In genomic region chr14:55520451-55521361, GRCm38 (mm10) we compare ENCODE assay signal across 8 mouse cellular contexts. TPM values are rescaled to one million over a fixed set of nuclear protein-coding genes. Genes with fewer than 3 reads are reported as not detected.
DNase-seq lines count a peak whose midpoint lies in the region; ATAC-seq lines count a peak whose summit lies in the region.

No protein-coding gene starts in this region.

- DNase-seq in heart, adult 11 months = peak; percentile 86
- no peak for DNase-seq in heart, adult 9 months (ENCODE audit: low spot score in 2 of 2)
- DNase-seq in R1 (ENCODE audit: low read depth, low spot score) = peak; percentile 68
- DNase-seq in embryonic facial prominence, embryonic 10.5 days (ENCODE audit: low spot score) = peak; percentile 59
- peak; percentile 87 for DNase-seq in retina, postnatal 1 day
- no peak for DNase-seq in urinary bladder, postnatal 4 days (ENCODE audit: low spot score in 2 of 2)

- H3K4me2 ChIP-seq in hindbrain, embryonic 15.5 days = peak overlapping the region; percentile 97
- peak overlapping the region; percentile 56 for H3K4me2 ChIP-seq in liver, embryonic 16.5 days (ENCODE audit: low read depth, low read length)

- peaks cover 17% of the 10 kb centered on the region for H3K4me1 ChIP-seq in embryonic facial prominence, embryonic 10.5 days
- H3K4me1 ChIP-seq in hindbrain, embryonic 15.5 days (replicated peaks) = peaks cover 27% of the 10 kb centered on the region
- no peaks in the 10 kb centered on the region; the same call in 1 of the 2 replicates for H3K4me1 ChIP-seq in liver, embryonic 16.5 days (ENCODE audit: control insufficient read depth, low read depth, low read length)

- peak overlapping the region; percentile 65 for H3K4me3 ChIP-seq in embryonic facial prominence, embryonic 10.5 days
- peak overlapping the region; percentile 64 for H3K4me3 ChIP-seq in hindbrain, embryonic 15.5 days
- peak overlapping the region; percentile 47 for H3K4me3 ChIP-seq in liver, embryonic 16.5 days (ENCODE audit: low read depth, low read length)

- H3K9me3 ChIP-seq in embryonic facial prominence, embryonic 10.5 days = no peaks in the 10 kb centered on the region
- H3K9me3 ChIP-seq in hindbrain, embryonic 15.5 days = no peaks in the 10 kb centered on the region
- H3K9me3 ChIP-seq in liver, embryonic 16.5 days (replicated peaks; ENCODE audit: control insufficient read depth, low read length) = no peaks in the 10 kb centered on the region

- H3K9ac ChIP-seq in hindbrain, embryonic 15.5 days = peak overlapping the region; percentile 73
- H3K9ac ChIP-seq in liver, embryonic 16.5 days (ENCODE audit: low read depth, low read length) = no peak overlapping the region

- H3K27me3 ChIP-seq in embryonic facial prominence, embryonic 10.5 days (replicated peaks; ENCODE audit: low read depth, poor library complexity, severe bottlenecking) = peaks cover 86% of the 10 kb centered on the region
- no peaks in the 10 kb centered on the region for H3K27me3 ChIP-seq in hindbrain, embryonic 15.5 days
- H3K27me3 ChIP-seq in liver, embryonic 16.5 days (ENCODE audit: control insufficient read depth, insufficient read depth, low read depth, low read length) = peaks cover 72% of the 10 kb centered on the region

- peak; percentile 85 for ATAC-seq in hindbrain, embryonic 15.5 days (ENCODE audit: low FRiP score, low read depth)
- no peak for ATAC-seq in liver, embryonic 16.5 days (ENCODE audit: low read depth)

- WGBS in embryonic facial prominence, embryonic 10.5 days = under 1% methylated on average over 61 of the region's 61 CpGs
- WGBS in hindbrain, embryonic 15.5 days = under 1% methylated on average over 61 of the region's 61 CpGs
- 1% methylated on average over 61 of the region's 61 CpGs for WGBS in liver, embryonic 16.5 days (ENCODE audit: insufficient replicate concordance)

- no peaks in the 10 kb centered on the region for H3K36me3 ChIP-seq in embryonic facial prominence, embryonic 10.5 days (replicated peaks)
- H3K36me3 ChIP-seq in hindbrain, embryonic 15.5 days = no peaks in the 10 kb centered on the region
- H3K36me3 ChIP-seq in liver, embryonic 16.5 days (ENCODE audit: control insufficient read depth, insufficient read depth) = no peaks in the 10 kb centered on the region

- H3K27ac ChIP-seq in embryonic facial prominence, embryonic 10.5 days (replicated peaks) = 0 out of 2 replicates have a peak overlapping the region, but pooled peaks have one; percentile 3
- peak overlapping the region; percentile 86 for H3K27ac ChIP-seq in hindbrain, embryonic 15.5 days (replicated peaks)
- no peak overlapping the region for H3K27ac ChIP-seq in liver, embryonic 16.5 days (ENCODE audit: low read length)

RNA-seq across cellular contexts. Expression of gene Nrl, which starts 4.1 kb away (rescaled TPM):
- 0.05 TPM in 1 of 2 replicates, not detected in the other for polyA plus RNA-seq in embryonic facial prominence, embryonic 10.5 days (2016; fragmentation: Nextera tagmentation; extraction: Ambion mirVana)
- 0.10 and 0.22 TPM in 2 replicates for polyA plus RNA-seq in hindbrain, embryonic 15.5 days (2015; fragmentation: Nextera tagmentation; extraction: Ambion mirVana)
- not detected in 2 replicates for polyA plus RNA-seq in liver, embryonic 16.5 days (2015; fragmentation: Nextera tagmentation; extraction: Ambion mirVana)

RNA-seq across cellular contexts. Expression of gene Cpne6, which starts 10.5 kb away (rescaled TPM):
- 0.59 and 0.64 TPM in 2 replicates for polyA plus RNA-seq in embryonic facial prominence, embryonic 10.5 days (2016; fragmentation: Nextera tagmentation; extraction: Ambion mirVana)
- 6.4 and 9.9 TPM in 2 replicates for polyA plus RNA-seq in hindbrain, embryonic 15.5 days (2015; fragmentation: Nextera tagmentation; extraction: Ambion mirVana)
- polyA plus RNA-seq in liver, embryonic 16.5 days (2015; fragmentation: Nextera tagmentation; extraction: Ambion mirVana) = not detected in 2 replicates

RNA-seq across cellular contexts. Expression of gene Pck2, which starts 19.4 kb away (rescaled TPM):
- 20.7 and 23.6 TPM in 2 replicates for polyA plus RNA-seq in embryonic facial prominence, embryonic 10.5 days (2016; fragmentation: Nextera tagmentation; extraction: Ambion mirVana)
- polyA plus RNA-seq in hindbrain, embryonic 15.5 days (2015; fragmentation: Nextera tagmentation; extraction: Ambion mirVana) = 28.6 and 29.4 TPM in 2 replicates
- 41.2 and 42.5 TPM in 2 replicates for polyA plus RNA-seq in liver, embryonic 16.5 days (2015; fragmentation: Nextera tagmentation; extraction: Ambion mirVana)

RNA-seq across cellular contexts. Expression of gene Carmil3, which starts 30.3 kb away (rescaled TPM):
- 3.4 and 3.5 TPM in 2 replicates for polyA plus RNA-seq in embryonic facial prominence, embryonic 10.5 days (2016; fragmentation: Nextera tagmentation; extraction: Ambion mirVana)
- 26.3 and 30.5 TPM in 2 replicates for polyA plus RNA-seq in hindbrain, embryonic 15.5 days (2015; fragmentation: Nextera tagmentation; extraction: Ambion mirVana)
- 0.28 and 0.46 TPM in 2 replicates for polyA plus RNA-seq in liver, embryonic 16.5 days (2015; fragmentation: Nextera tagmentation; extraction: Ambion mirVana)

RNA-seq across cellular contexts. Expression of gene Dcaf11, which starts 39.1 kb away (rescaled TPM):
- polyA plus RNA-seq in embryonic facial prominence, embryonic 10.5 days (2016; fragmentation: Nextera tagmentation; extraction: Ambion mirVana) = 65.9 and 74.1 TPM in 2 replicates
- 111 and 114 TPM in 2 replicates for polyA plus RNA-seq in hindbrain, embryonic 15.5 days (2015; fragmentation: Nextera tagmentation; extraction: Ambion mirVana)
- 62.0 and 64.7 TPM in 2 replicates for polyA plus RNA-seq in liver, embryonic 16.5 days (2015; fragmentation: Nextera tagmentation; extraction: Ambion mirVana)

Comparison
In these comparisons a context has a peak if more than half of its experiments do, and no peak if none do; other contexts are left out.
1. DNase-seq: peak in heart, adult 11 months (single experiment), R1 (single experiment), embryonic facial prominence, embryonic 10.5 days (single experiment) and retina, postnatal 1 day (single experiment); none in heart, adult 9 months (0 of 2) and urinary bladder, postnatal 4 days (0 of 2).
2. Peak in every context shown above with its lines, with median percentiles within 50 percentile points of each other: H3K4me3 ChIP-seq.